Mouse (Mus musculus) liver, postnatal 0 days (tissue): ENCODE data around the gene Nphs2.

Experiments
- CTCF ChIP-seq: sonication (generic); IDR thresholded peaks from 2 replicates; pipeline ENCODE4 v1.5.1; 2016; ENCODE audit warnings: antibody characterized with exemption, low read depth
- EP300 ChIP-seq: IDR thresholded peaks from 2 replicates; pipeline ENCODE4 v1.6.1; 2016; ENCODE audit warnings: antibody characterized with exemption, low read depth, mild to moderate bottlenecking

GRCm38 (mm10) chr1:156270471-156270870 is 40.1 kb upstream of the Nphs2 start:
- TF ChIP-seq EP300 (no peak), CTCF (no peak)
